Mouse (Mus musculus): ENCODE results near the gene Foxn3. TPM values are rescaled to one million over a fixed set of nuclear protein-coding genes. Genes with fewer than 3 reads are reported as not detected.

Foxn3 gene
- polyA plus RNA-seq, 1 experiment from 2014 or later: 23.5 TPM

DNA sequence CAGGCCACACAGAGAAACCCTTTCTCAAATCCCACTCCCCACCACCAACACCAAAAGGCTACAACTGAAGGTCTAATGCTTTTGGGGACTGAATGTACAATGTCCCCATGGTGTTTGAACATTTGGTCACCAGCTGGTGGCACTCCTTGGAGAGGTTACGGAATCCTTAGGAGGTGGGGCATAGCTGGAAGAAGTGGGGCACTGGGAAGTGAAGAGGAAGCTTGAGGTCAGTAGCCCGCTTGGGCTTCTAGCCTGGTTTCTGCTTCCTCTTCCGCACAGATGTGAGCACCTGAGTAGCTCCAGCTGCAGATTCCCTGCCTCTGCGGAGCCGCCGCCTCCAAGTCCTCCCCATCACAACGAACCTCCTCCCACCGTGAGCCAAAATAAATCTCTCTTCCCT, 107.8 kb downstream of the Foxn3 start:
- ATAC-seq (ENCODE audit: low read depth): no peak
- no peak overlapping the region for H3K4me3 ChIP-seq (ENCODE audit: low read depth, low read length)
- no peak overlapping the region for H3K9ac ChIP-seq (ENCODE audit: low read depth, low read length)
- H3K27me3 ChIP-seq (ENCODE audit: control insufficient read depth, insufficient read depth, low read depth, low read length): no peaks in the 10 kb centered on the region
- H3K9me3 ChIP-seq (replicated peaks; ENCODE audit: control insufficient read depth, low read length): no peaks in the 10 kb centered on the region
- no peaks in the 10 kb centered on the region for H3K36me3 ChIP-seq (ENCODE audit: control insufficient read depth, insufficient read depth)
- no peak overlapping the region for H3K27ac ChIP-seq (ENCODE audit: low read length)
- H3K4me1 ChIP-seq (ENCODE audit: control insufficient read depth, low read depth, low read length): peaks cover 13% of the 10 kb centered on the region
- 90% methylated on average over 8 of the region's 8 CpGs for WGBS (ENCODE audit: insufficient replicate concordance)
- H3K4me2 ChIP-seq (ENCODE audit: low read depth, low read length): no peak overlapping the region

DNA sequence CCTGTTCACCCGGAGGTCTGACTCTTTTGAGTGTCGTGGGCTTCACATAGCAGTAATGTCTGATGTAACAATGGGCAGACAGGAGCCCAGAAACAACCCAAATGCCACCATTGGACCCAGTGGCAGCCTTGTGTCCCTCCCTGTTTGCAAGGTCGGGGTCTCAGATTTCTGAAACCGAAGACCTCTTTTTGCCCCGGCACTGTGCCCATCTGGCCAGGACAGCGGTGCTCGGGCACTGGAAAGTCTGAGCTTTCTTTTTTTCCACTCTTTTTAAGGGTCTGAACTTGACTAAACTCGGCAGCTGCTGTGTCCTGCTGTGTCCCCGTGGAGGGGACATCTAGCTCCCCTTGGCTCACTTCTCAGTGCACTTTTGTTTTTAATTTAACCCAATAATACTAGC, 109.0 kb downstream of the Foxn3 start:
- WGBS (ENCODE audit: insufficient replicate concordance): 66% methylated on average over 9 of the region's 9 CpGs
- Histone ChIP-seq H3K36me3 (ENCODE audit: control insufficient read depth, insufficient read depth) (no peaks in the 10 kb centered on the region), H3K4me2 (ENCODE audit: low read depth, low read length) (no peak overlapping the region), H3K4me1 (ENCODE audit: control insufficient read depth, low read depth, low read length) (peaks cover 13% of the 10 kb centered on the region), H3K4me3 (ENCODE audit: low read depth, low read length) (no peak overlapping the region), H3K9me3 (replicated peaks; ENCODE audit: control insufficient read depth, low read length) (no peaks in the 10 kb centered on the region), H3K9ac (ENCODE audit: low read depth, low read length) (no peak overlapping the region), H3K27ac (ENCODE audit: low read length) (no peak overlapping the region), H3K27me3 (ENCODE audit: control insufficient read depth, insufficient read depth, low read depth, low read length) (no peaks in the 10 kb centered on the region)
- ATAC-seq (ENCODE audit: low read depth): no peak

DNA sequence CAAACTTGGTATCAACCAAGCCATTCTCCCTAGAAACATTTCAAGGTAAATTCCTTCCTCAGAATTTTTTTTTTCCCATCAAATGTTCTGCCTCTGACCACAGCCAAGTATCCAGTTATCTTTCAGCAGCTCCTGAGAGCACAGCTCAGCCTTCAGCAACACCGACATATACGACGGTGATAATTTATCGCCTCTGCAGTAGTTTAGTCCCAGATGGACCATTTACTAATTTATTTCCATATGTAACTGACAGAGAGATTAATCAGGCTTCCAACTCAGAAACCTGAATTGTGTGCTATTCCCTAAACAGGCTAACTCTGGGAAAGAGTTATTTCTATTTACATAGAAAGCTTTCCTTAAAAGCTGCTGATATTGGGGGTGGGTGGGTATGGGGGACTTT, 109.6 kb downstream of the Foxn3 start:
- Histone ChIP-seq H3K4me2 (ENCODE audit: low read depth, low read length) (no peak overlapping the region), H3K9me3 (replicated peaks; ENCODE audit: control insufficient read depth, low read length) (no peaks in the 10 kb centered on the region), H3K36me3 (ENCODE audit: control insufficient read depth, insufficient read depth) (no peaks in the 10 kb centered on the region), H3K27ac (ENCODE audit: low read length) (no peak overlapping the region), H3K27me3 (ENCODE audit: control insufficient read depth, insufficient read depth, low read depth, low read length) (no peaks in the 10 kb centered on the region), H3K4me1 (ENCODE audit: control insufficient read depth, low read depth, low read length) (peaks cover 13% of the 10 kb centered on the region), H3K9ac (ENCODE audit: low read depth, low read length) (no peak overlapping the region), H3K4me3 (ENCODE audit: low read depth, low read length) (no peak overlapping the region)
- WGBS (ENCODE audit: insufficient replicate concordance): 70% methylated on average over 4 of the region's 4 CpGs
- no peak for ATAC-seq (ENCODE audit: low read depth)

DNA sequence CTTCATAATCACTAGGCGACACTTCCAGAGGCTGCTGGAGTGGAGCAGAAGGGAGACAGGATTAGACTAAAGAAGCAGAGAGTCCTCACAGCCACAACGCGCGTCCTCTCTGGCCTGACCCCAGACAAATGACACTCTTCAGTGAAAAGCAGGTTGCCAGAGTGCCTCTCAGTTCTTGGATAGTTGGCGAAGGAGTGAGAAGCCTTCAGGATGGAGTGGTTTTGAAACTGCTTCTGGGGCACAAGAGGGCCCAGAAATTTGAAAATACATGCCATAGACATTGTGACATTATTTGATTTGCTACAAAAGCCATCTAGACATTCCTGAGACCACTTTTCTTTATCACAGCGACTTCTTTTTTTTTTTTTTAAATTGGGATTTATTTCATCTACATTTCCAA, 113.3 kb downstream of the Foxn3 start:
- H3K4me2 ChIP-seq (ENCODE audit: low read depth, low read length): no peak overlapping the region
- H3K9me3 ChIP-seq (replicated peaks; ENCODE audit: control insufficient read depth, low read length): no peaks in the 10 kb centered on the region
- WGBS (ENCODE audit: insufficient replicate concordance): 81% methylated on average over 6 of the region's 6 CpGs
- H3K4me3 ChIP-seq (ENCODE audit: low read depth, low read length): no peak overlapping the region
- no peaks in the 10 kb centered on the region for H3K27me3 ChIP-seq (ENCODE audit: control insufficient read depth, insufficient read depth, low read depth, low read length)
- H3K4me1 ChIP-seq (ENCODE audit: control insufficient read depth, low read depth, low read length): peaks cover 4% of the 10 kb centered on the region; the same call in 1 of the 2 replicates
- no peak overlapping the region for H3K27ac ChIP-seq (ENCODE audit: low read length)
- no peak overlapping the region for H3K9ac ChIP-seq (ENCODE audit: low read depth, low read length)
- ATAC-seq (ENCODE audit: low read depth): no peak
- H3K36me3 ChIP-seq (ENCODE audit: control insufficient read depth, insufficient read depth): no peaks in the 10 kb centered on the region

DNA sequence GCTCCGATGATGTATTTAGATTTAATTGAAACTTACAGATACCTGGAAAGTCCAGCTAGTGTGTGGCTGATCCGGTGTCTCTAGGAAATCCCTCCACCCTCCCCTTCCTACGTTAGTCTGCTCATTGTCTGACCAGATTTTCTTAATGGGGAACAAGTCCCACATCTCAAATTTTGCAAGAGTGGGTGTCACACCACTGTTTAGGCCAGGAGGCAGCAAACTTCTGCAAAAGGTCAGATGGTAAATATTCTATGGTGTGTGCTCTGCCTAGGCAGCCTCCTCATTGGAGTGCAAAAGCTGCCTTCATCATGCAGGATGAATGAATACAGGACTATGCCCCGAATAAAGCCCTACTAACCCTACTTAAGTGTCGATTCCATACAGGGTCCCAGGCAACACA, 115.6 kb downstream of the Foxn3 start:
- no peaks in the 10 kb centered on the region for H3K36me3 ChIP-seq (ENCODE audit: control insufficient read depth, insufficient read depth)
- no peak overlapping the region for H3K9ac ChIP-seq (ENCODE audit: low read depth, low read length)
- no peak for ATAC-seq (ENCODE audit: low read depth)
- no peak overlapping the region for H3K4me2 ChIP-seq (ENCODE audit: low read depth, low read length)
- H3K27ac ChIP-seq (ENCODE audit: low read length): no peak overlapping the region
- H3K9me3 ChIP-seq (replicated peaks; ENCODE audit: control insufficient read depth, low read length): no peaks in the 10 kb centered on the region
- H3K4me3 ChIP-seq (ENCODE audit: low read depth, low read length): no peak overlapping the region
- H3K27me3 ChIP-seq (ENCODE audit: control insufficient read depth, insufficient read depth, low read depth, low read length): no peaks in the 10 kb centered on the region
- H3K4me1 ChIP-seq (ENCODE audit: control insufficient read depth, low read depth, low read length): peaks cover 3% of the 10 kb centered on the region; the same call in 1 of the 2 replicates
- 80% methylated on average over 5 of the region's 5 CpGs for WGBS (ENCODE audit: insufficient replicate concordance)

DNA sequence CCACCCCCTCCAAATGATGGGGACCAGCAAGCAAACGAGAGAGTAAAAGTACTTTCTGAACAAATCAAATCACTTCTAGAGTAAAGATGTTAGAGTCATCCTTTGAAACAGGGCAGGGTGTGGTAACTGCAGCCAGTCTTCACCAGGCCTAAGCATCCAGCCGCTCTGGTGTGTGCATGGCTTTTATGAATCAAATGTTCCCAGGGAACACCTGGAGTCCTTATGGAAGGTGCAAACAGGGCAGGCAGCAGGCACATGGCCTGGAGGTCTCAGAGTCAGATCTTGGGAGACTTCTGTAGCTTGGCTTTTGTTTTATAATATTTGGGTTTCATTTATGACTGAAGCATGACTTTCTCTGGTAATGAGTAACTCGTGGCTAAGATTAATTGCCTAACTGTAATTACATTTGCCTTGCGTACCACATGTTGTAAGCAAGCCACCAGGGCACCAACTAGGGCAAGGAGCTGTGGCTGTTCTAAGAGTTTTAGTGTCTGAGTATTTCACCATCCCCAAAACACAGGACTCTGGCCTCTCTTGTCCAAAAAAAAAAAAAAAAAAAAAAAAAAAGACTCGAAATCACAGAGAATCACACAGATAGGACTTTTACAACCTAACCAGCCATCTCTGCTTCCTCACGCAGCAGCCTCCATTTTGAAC, 118.2 kb downstream of the Foxn3 start:
- ATAC-seq (ENCODE audit: low read depth): no peak
- H3K36me3 ChIP-seq (ENCODE audit: control insufficient read depth, insufficient read depth): no peaks in the 10 kb centered on the region
- peaks cover 3% of the 10 kb centered on the region; the same call in 1 of the 2 replicates for H3K4me1 ChIP-seq (ENCODE audit: control insufficient read depth, low read depth, low read length)
- 74% methylated on average over 6 of the region's 6 CpGs for WGBS (ENCODE audit: insufficient replicate concordance)
- H3K4me2 ChIP-seq (ENCODE audit: low read depth, low read length): no peak overlapping the region
- no peak overlapping the region for H3K9ac ChIP-seq (ENCODE audit: low read depth, low read length)
- H3K27ac ChIP-seq (ENCODE audit: low read length): no peak overlapping the region
- H3K27me3 ChIP-seq (ENCODE audit: control insufficient read depth, insufficient read depth, low read depth, low read length): no peaks in the 10 kb centered on the region
- H3K4me3 ChIP-seq (ENCODE audit: low read depth, low read length): no peak overlapping the region
- no peaks in the 10 kb centered on the region for H3K9me3 ChIP-seq (replicated peaks; ENCODE audit: control insufficient read depth, low read length)

DNA sequence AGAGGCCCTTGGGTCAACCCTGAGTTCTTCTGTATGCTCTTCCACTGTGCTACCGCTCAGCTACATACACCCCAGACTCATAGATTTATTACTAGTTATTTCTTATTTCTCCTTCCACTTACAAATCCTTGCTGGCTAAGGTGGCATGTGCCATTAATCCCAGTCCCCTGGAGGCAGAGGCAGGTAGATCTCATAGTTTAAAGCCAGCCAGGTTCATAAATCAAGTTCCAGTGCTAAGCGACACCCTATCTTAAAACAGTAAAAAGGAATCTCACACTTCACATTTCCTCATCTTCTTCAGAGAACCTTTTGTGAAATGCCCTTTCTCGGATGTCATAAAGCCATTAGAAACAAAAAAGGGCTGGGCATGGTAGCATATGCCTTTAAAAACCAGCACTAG, 120.6 kb downstream of the Foxn3 start:
- 78% methylated on average over 3 of the region's 3 CpGs for WGBS (ENCODE audit: insufficient replicate concordance)
- peaks cover 3% of the 10 kb centered on the region; the same call in 1 of the 2 replicates for H3K4me1 ChIP-seq (ENCODE audit: control insufficient read depth, low read depth, low read length)
- H3K4me2 ChIP-seq (ENCODE audit: low read depth, low read length): no peak overlapping the region
- H3K4me3 ChIP-seq (ENCODE audit: low read depth, low read length): no peak overlapping the region
- H3K36me3 ChIP-seq (ENCODE audit: control insufficient read depth, insufficient read depth): no peaks in the 10 kb centered on the region
- no peaks in the 10 kb centered on the region for H3K9me3 ChIP-seq (replicated peaks; ENCODE audit: control insufficient read depth, low read length)
- no peak for ATAC-seq (ENCODE audit: low read depth)
- H3K27me3 ChIP-seq (ENCODE audit: control insufficient read depth, insufficient read depth, low read depth, low read length): no peaks in the 10 kb centered on the region
- H3K27ac ChIP-seq (ENCODE audit: low read length): no peak overlapping the region
- H3K9ac ChIP-seq (ENCODE audit: low read depth, low read length): no peak overlapping the region

DNA sequence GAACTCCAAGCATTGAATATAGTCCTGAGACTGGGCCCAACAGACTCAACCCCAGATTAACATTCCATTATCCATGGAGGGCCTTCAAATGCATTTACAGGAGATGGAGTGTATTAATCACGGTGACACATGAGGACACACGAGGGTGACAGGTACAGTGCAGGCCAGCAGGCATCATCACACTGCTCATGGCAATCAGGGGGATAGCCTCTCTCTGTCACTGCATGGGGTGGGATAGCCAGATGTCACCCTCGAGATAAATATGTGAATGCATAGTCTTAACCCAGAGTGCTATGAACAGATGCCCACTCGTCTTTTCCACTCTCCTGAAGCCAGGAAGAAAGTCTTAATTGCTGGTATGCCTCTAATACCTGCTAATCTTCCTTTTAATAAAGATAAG, 122.4 kb downstream of the Foxn3 start:
- Histone ChIP-seq H3K4me1 (ENCODE audit: control insufficient read depth, low read depth, low read length) (peaks cover 3% of the 10 kb centered on the region; the same call in 1 of the 2 replicates), H3K27ac (ENCODE audit: low read length) (no peak overlapping the region), H3K9me3 (replicated peaks; ENCODE audit: control insufficient read depth, low read length) (no peaks in the 10 kb centered on the region), H3K4me3 (ENCODE audit: low read depth, low read length) (no peak overlapping the region), H3K36me3 (ENCODE audit: control insufficient read depth, insufficient read depth) (no peaks in the 10 kb centered on the region), H3K4me2 (ENCODE audit: low read depth, low read length) (no peak overlapping the region), H3K27me3 (ENCODE audit: control insufficient read depth, insufficient read depth, low read depth, low read length) (no peaks in the 10 kb centered on the region), H3K9ac (ENCODE audit: low read depth, low read length) (no peak overlapping the region)
- ATAC-seq (ENCODE audit: low read depth): no peak
- WGBS (ENCODE audit: insufficient replicate concordance): 52% methylated on average over 4 of the region's 4 CpGs

DNA sequence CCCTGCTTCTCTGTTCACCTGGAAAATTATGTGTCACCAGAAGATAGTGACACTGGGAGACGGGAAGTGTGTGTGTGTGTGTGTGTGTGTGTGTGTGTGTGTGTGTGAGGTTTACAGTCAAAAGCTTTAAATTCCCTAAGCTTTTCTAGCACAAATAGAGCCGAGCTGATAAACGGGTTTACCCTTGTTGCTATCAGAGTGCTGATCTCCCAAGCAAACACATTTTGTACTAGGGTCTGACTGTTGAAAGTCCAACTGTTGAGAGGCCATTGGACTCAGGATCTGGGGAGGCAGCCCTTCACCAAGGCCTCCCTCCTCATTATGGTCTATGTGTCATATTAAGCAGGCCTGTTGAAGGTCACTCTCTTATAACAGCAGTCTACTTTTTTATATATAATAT, 123.4 kb downstream of the Foxn3 start:
- Histone ChIP-seq H3K4me3 (ENCODE audit: low read depth, low read length) (no peak overlapping the region), H3K36me3 (ENCODE audit: control insufficient read depth, insufficient read depth) (no peaks in the 10 kb centered on the region), H3K9ac (ENCODE audit: low read depth, low read length) (no peak overlapping the region), H3K27me3 (ENCODE audit: control insufficient read depth, insufficient read depth, low read depth, low read length) (no peaks in the 10 kb centered on the region), H3K27ac (ENCODE audit: low read length) (peak overlapping the region; percentile 55), H3K9me3 (replicated peaks; ENCODE audit: control insufficient read depth, low read length) (no peaks in the 10 kb centered on the region), H3K4me1 (ENCODE audit: control insufficient read depth, low read depth, low read length) (no peaks in the 10 kb centered on the region; the same call in 1 of the 2 replicates), H3K4me2 (ENCODE audit: low read depth, low read length) (no peak overlapping the region)
- peak; percentile 76 for ATAC-seq (ENCODE audit: low read depth)
- 53% methylated on average over 3 of the region's 3 CpGs for WGBS (ENCODE audit: insufficient replicate concordance)
